Mouse (Mus musculus) CH12.LX (cell line): ENCODE measurements around the gene Gm10491.

Experiments used
- CHD2 ChIP-seq: IDR thresholded peaks from 2 replicates; pipeline ENCODE4 v1.6.1; 2011; ENCODE audit warnings: low read length, improper control_type of control experiment
- CTCF ChIP-seq, 2 experiments: IDR thresholded peaks in 1 of 2; conservative IDR thresholded peaks in 1 of 2; 2 replicates each; pipeline ENCODE4 v1.5.1; 2011 to 2012; ENCODE audit warnings: low read depth in 2 of 2, low read length in 2 of 2, improper control_type of control experiment in 1 of 2, inconsistent platforms in 1 of 2, mild to moderate bottlenecking in 1 of 2, moderate library complexity in 1 of 2
- MXI1 ChIP-seq: IDR thresholded peaks from 2 replicates; pipeline ENCODE4 v1.6.1; 2011; ENCODE audit warnings: mild to moderate bottlenecking, low read depth, low read length, improper control_type of control experiment
- POLR2A ChIP-seq: IDR thresholded peaks from 2 replicates; pipeline ENCODE4 v1.6.1; 2011; ENCODE audit warnings: low read depth, mild to moderate bottlenecking, improper control_type of control experiment, low read length
- RCOR1 ChIP-seq: conservative IDR thresholded peaks from 2 replicates; pipeline ENCODE4 v1.6.1; 2012; ENCODE audit warnings: low read depth, mild to moderate bottlenecking, inconsistent platforms, low read length, improper control_type of control experiment
- SMC3 ChIP-seq: IDR thresholded peaks from 2 replicates; pipeline ENCODE4 v1.6.1; 2011; ENCODE audit warnings: low read depth, low read length, improper control_type of control experiment
- UBTF ChIP-seq: IDR thresholded peaks from 2 replicates; pipeline ENCODE4 v1.6.1; 2012; ENCODE audit warnings: low read depth, mild to moderate bottlenecking, inconsistent platforms, low read length, improper control_type of control experiment, moderate library complexity
- USF1 ChIP-seq: IDR thresholded peaks from 2 replicates; pipeline ENCODE4 v1.6.1; 2014; ENCODE audit warnings: low read depth, mild to moderate bottlenecking, inconsistent platforms, low read length, improper control_type of control experiment
- ZKSCAN1 ChIP-seq: IDR thresholded peaks from 2 replicates; pipeline ENCODE4 v1.6.1; 2012; ENCODE audit warnings: low read depth, inconsistent platforms, low read length, improper control_type of control experiment, borderline replicate concordance
- ZMIZ1 ChIP-seq: IDR thresholded peaks from 2 replicates; pipeline ENCODE4 v1.6.1; 2012; ENCODE audit warnings: low read depth, mild to moderate bottlenecking, inconsistent platforms, low read length, improper control_type of control experiment

- no peak for TF ChIP-seq CTCF (conservative IDR thresholded peaks at IDR 0.05 in 1 of 2, IDR thresholded peaks at IDR 0.05 in 1 of 2; ENCODE audit: low read depth in 2 of 2, low read length in 2 of 2)
- no peak for TF ChIP-seq USF1
- TF ChIP-seq ZMIZ1: no peak
- no peak for TF ChIP-seq RCOR1
- TF ChIP-seq MXI1: no peak
- no peak for TF ChIP-seq UBTF
- TF ChIP-seq CHD2: no peak
- TF ChIP-seq ZKSCAN1: no peak
- no peak for TF ChIP-seq POLR2A
- no peak for TF ChIP-seq SMC3
Observed at GRCm38 (mm10) chrX:7937667-7938066, 30.0 kb upstream of the Gm10491 start.
